Mouse (Mus musculus): ENCODE data around the gene Eme1.

DNA sequence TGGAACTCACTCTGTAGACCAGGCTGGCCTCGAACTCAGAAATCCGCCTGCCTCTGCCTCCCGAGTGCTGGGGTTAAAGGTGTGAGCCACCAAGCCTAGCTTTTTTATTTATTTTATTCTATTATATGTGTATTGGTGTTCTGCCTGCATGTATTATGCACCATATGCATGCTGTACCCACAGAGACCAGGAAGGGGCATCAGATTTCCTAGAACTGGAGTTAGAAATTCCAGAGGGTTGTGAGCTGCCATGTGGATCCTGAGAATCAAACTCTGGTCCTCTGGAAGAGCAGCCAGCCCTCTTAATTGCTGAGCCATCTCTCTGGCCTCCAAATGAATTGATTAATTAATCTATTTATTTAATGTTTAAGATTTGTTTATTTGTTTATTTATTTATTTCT is 45.6 kb upstream of the Eme1 start:
- no peak for TF ChIP-seq ZNF384 (IDR thresholded peaks at IDR 0.05; ENCODE audit: low read depth, low read length)
- no peak for TF ChIP-seq HCFC1 (IDR thresholded peaks at IDR 0.05; ENCODE audit: borderline replicate concordance, insufficient read depth, low read length)
- no peak for TF ChIP-seq ZC3H11A (IDR thresholded peaks at IDR 0.05; ENCODE audit: borderline replicate concordance, low read depth, low read length)
- no peak for TF ChIP-seq MAFK (IDR thresholded peaks at IDR 0.05; ENCODE audit: insufficient read depth, low read depth, low read length)
